Mouse (Mus musculus) retina, postnatal 1 day (tissue): ENCODE results near the gene Grik4.
A peak's percentile ranks its signal among the peaks of the same experiment; 100 is the strongest.

Experiments
- DNase-seq: peaks from one replicate; pipeline ENCODE4 v3.0.0-alpha.2; 2012

Gene Grik4

GRCm38 (mm10) chr9:42858998-42859690, 85.1 kb downstream of the Grik4 start:
- no peak for DNase-seq

GRCm38 (mm10) chr9:42858576-42858975, 85.7 kb downstream of the Grik4 start:
- DNase-seq: no peak

GRCm38 (mm10) chr9:42857756-42858155, 86.5 kb downstream of the Grik4 start:
- no peak for DNase-seq

GRCm38 (mm10) chr9:42853077-42853476, 91.2 kb downstream of the Grik4 start:
- no peak for DNase-seq

GRCm38 (mm10) chr9:42850063-42850462, 94.2 kb downstream of the Grik4 start:
- DNase-seq: no peak

- peak; percentile 35 for DNase-seq
Observed at GRCm38 (mm10) chr9:42848061-42848460, 96.2 kb downstream of the Grik4 start.

GRCm38 (mm10) chr9:42846676-42847425, 97.4 kb downstream of the Grik4 start:
- no peak for DNase-seq

GRCm38 (mm10) chr9:42846139-42846538, 98.2 kb downstream of the Grik4 start:
- DNase-seq: no peak

- DNase-seq: no peak
Observed at GRCm38 (mm10) chr9:42844301-42844700, 100.0 kb downstream of the Grik4 start.

GRCm38 (mm10) chr9:42838299-42838698, 106.0 kb downstream of the Grik4 start:
- no peak for DNase-seq

GRCm38 (mm10) chr9:42837498-42837897, 106.8 kb downstream of the Grik4 start:
- no peak for DNase-seq

GRCm38 (mm10) chr9:42831558-42831957, 112.7 kb downstream of the Grik4 start:
- DNase-seq: no peak

GRCm38 (mm10) chr9:42819247-42819646, 125.0 kb downstream of the Grik4 start:
- no peak for DNase-seq

GRCm38 (mm10) chr9:42816815-42817214, 127.5 kb downstream of the Grik4 start:
- no peak for DNase-seq

- no peak for DNase-seq
Observed at GRCm38 (mm10) chr9:42809146-42809545, 135.1 kb downstream of the Grik4 start.

GRCm38 (mm10) chr9:42808394-42808793, 135.9 kb downstream of the Grik4 start:
- DNase-seq: no peak

- DNase-seq: peak; percentile 71
Observed at GRCm38 (mm10) chr9:42803061-42803491, 141.2 kb downstream of the Grik4 start.

- no peak for DNase-seq
Observed at GRCm38 (mm10) chr9:42801929-42802328, 142.4 kb downstream of the Grik4 start.

GRCm38 (mm10) chr9:42800138-42800537, 144.2 kb downstream of the Grik4 start:
- no peak for DNase-seq

GRCm38 (mm10) chr9:42799694-42800093, 144.6 kb downstream of the Grik4 start:
- DNase-seq: no peak

- DNase-seq: no peak
Observed at GRCm38 (mm10) chr9:42799242-42799641, 145.1 kb downstream of the Grik4 start.

GRCm38 (mm10) chr9:42798280-42798679, 146.0 kb downstream of the Grik4 start:
- no peak for DNase-seq

GRCm38 (mm10) chr9:42797276-42797675, 147.0 kb downstream of the Grik4 start:
- DNase-seq: no peak

- DNase-seq: no peak
Observed at GRCm38 (mm10) chr9:42795881-42796280, 148.4 kb downstream of the Grik4 start.
